Mouse (Mus musculus) forebrain, embryonic 13.5 days (tissue): ENCODE measurements around the gene Slc4a3. TPM values are rescaled to one million over a fixed set of nuclear protein-coding genes. Genes with fewer than 3 reads are reported as not detected.

Experiments used
- ATAC-seq: fragments of 200-750 bp; cut with Nextera tagmentation; 2 replicates; pipeline ENCODE4 v1.8.0; 2017
- H3K27ac ChIP-seq: fragments of 300-500 bp; sonication (generic); 2 replicates; pipeline ENCODE4 v1.5.1; 2015; ENCODE audit warnings: inconsistent platforms, mild to moderate bottlenecking, moderate library complexity
- H3K27me3 ChIP-seq: fragments of 300-500 bp; sonication (generic); 2 replicates; pipeline ENCODE4 v1.6.1; 2015; ENCODE audit warnings: mild to moderate bottlenecking, inconsistent platforms
- H3K36me3 ChIP-seq: fragments of 300-500 bp; sonication (generic); 2 replicates; pipeline ENCODE4 v1.6.1; 2015; ENCODE audit warnings: mild to moderate bottlenecking, inconsistent platforms; ENCODE audit not compliant: poor library complexity, severe bottlenecking
- H3K4me1 ChIP-seq: fragments of 300-500 bp; sonication (generic); 2 replicates; pipeline ENCODE4 v1.6.1; 2015; ENCODE audit warnings: inconsistent platforms
- H3K4me2 ChIP-seq: fragments of 300-500 bp; sonication (generic); 2 replicates; pipeline ENCODE4 v1.6.1; 2015; ENCODE audit warnings: inconsistent platforms, mild to moderate bottlenecking, moderate library complexity
- H3K4me3 ChIP-seq: fragments of 300-500 bp; sonication (generic); 2 replicates; pipeline ENCODE4 v1.5.1; 2015; ENCODE audit warnings: mild to moderate bottlenecking, inconsistent platforms
- H3K9ac ChIP-seq: fragments of 300-500 bp; sonication (generic); 2 replicates; pipeline ENCODE4 v1.6.1; 2015; ENCODE audit warnings: mild to moderate bottlenecking, inconsistent platforms
- H3K9me3 ChIP-seq: fragments of 300-500 bp; sonication (generic); replicated peaks from 2 replicates; pipeline ENCODE4 v1.6.1; 2016; ENCODE audit warnings: inconsistent platforms
- WGBS: fragments of 180-500 bp; shearing (Covaris S2); methylation state at CpG from one replicate; pipeline ENCODE4 v1.1.7; 2015; 5-methylcytosine and 5-hydroxymethylcytosine counted together
- polyA plus RNA-seq: library from polyadenylated mRNA; unstranded; fragments of >200 nt; fragmentation: Nextera tagmentation; extraction: Ambion mirVana; gene quantifications from 2 replicates; pipeline ENCODE4 v1.2.1, GENCODE M21; 2015

Slc4a3 gene
- polyA plus RNA-seq, 1 experiment from 2014 or later: 20.9 TPM

DNA sequence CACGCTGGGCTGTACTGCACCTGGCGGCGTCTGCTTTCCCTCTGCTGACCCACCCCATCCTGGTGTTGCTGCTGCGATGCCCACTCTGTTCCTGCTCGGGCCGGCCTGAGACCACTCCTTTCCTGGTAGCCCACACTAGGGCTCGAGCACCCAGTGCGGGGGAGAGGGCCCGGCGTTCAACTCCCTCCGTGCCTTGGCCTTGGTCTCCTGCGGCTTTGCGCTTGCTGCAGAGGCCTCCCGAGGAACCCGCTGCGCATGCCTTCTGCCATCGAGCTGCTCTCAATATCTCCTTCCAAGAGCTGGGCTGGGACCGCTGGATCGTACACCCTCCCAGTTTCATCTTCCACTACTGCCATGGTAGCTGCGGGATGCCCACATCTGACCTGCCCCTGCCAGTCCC lies 36.5 kb upstream of the Slc4a3 start:
- Histone ChIP-seq H3K36me3 (no peaks in the 10 kb centered on the region), H3K4me2 (no peak overlapping the region), H3K27ac (no peak overlapping the region), H3K9me3 (no peaks in the 10 kb centered on the region), H3K4me3 (no peak overlapping the region), H3K9ac (no peak overlapping the region), H3K27me3 (peaks cover 7% of the 10 kb centered on the region), H3K4me1 (peaks cover 18% of the 10 kb centered on the region)
- 54% methylated on average over 20 of the region's 20 CpGs for WGBS
- ATAC-seq: no peak

- H3K36me3 ChIP-seq: no peaks in the 10 kb centered on the region
- H3K4me2 ChIP-seq: no peak overlapping the region
- peaks cover 12% of the 10 kb centered on the region for H3K4me1 ChIP-seq
- no peaks in the 10 kb centered on the region for H3K9me3 ChIP-seq
- no peak overlapping the region for H3K27ac ChIP-seq
- no peak for ATAC-seq
- no peak overlapping the region for H3K4me3 ChIP-seq
- H3K9ac ChIP-seq: no peak overlapping the region
- WGBS: 70% methylated on average over 5 of the region's 5 CpGs
- peaks cover 7% of the 10 kb centered on the region for H3K27me3 ChIP-seq
Observed at GRCm38 (mm10) chr1:75510154-75510553, 35.9 kb upstream of the Slc4a3 start.

DNA sequence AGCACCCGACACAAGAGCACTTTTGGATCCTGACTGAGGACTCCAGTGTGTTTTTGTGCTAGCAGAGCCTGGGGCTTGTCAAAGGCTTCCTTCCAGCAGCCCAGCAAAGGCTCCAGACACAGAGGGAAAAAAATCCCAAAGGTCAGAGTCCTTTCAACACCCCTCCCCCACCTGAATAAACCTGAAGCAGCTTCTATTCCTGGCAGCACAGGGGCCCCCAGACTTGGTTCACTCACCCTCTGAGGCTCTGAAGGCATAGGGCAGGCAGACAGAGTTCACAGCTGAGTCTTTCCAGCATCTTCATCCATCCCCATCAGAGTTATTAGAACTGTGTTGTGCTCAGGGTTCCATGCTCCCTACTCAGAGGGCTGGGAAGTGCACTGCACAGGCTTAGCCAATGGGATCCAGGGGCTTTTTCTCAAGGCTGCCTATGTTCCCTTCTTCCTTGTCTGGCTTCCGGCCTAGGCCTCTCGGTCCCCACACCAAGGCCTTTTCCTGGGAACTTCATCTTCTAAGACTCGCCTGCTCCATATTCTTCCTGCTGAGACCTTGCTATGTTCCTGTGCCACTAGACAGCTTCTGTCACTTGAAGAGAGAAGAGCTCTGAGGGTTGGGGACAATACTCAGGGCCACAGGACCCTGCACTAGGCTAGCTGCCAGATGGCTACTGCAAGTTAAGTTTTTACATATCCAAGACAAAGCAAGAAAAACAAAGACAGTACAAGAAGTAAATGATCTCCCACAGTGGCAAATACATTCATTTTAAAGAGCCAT lies 34.4 kb upstream of the Slc4a3 start:
- H3K4me2 ChIP-seq: no peak overlapping the region
- no peak for ATAC-seq
- H3K4me3 ChIP-seq: no peak overlapping the region
- peaks cover 6% of the 10 kb centered on the region for H3K4me1 ChIP-seq
- H3K27me3 ChIP-seq: peaks cover 7% of the 10 kb centered on the region
- H3K9ac ChIP-seq: no peak overlapping the region
- H3K27ac ChIP-seq: no peak overlapping the region
- 57% methylated on average over 4 of the region's 4 CpGs for WGBS
- no peaks in the 10 kb centered on the region for H3K36me3 ChIP-seq
- H3K9me3 ChIP-seq: no peaks in the 10 kb centered on the region

- WGBS: 93% methylated on average over 3 of the region's 3 CpGs
- ATAC-seq: no peak
- Histone ChIP-seq H3K9me3 (no peaks in the 10 kb centered on the region), H3K36me3 (no peaks in the 10 kb centered on the region), H3K27me3 (peaks cover 7% of the 10 kb centered on the region), H3K4me2 (no peak overlapping the region), H3K27ac (no peak overlapping the region), H3K4me3 (no peak overlapping the region), H3K9ac (no peak overlapping the region), H3K4me1 (no peaks in the 10 kb centered on the region)
Observed at GRCm38 (mm10) chr1:75512550-75512949, 33.5 kb upstream of the Slc4a3 start.

GRCm38 (mm10) chr1:75516703-75517380 lies 29.2 kb upstream of the Slc4a3 start:
- 0 out of 2 replicates have a peak, but pooled peaks cover under 1% of the 10 kb centered on the region for H3K4me1 ChIP-seq
- no peaks in the 10 kb centered on the region for H3K27me3 ChIP-seq
- no peaks in the 10 kb centered on the region for H3K9me3 ChIP-seq
- H3K9ac ChIP-seq: no peak overlapping the region
- no peak overlapping the region for H3K27ac ChIP-seq
- H3K4me2 ChIP-seq: no peak overlapping the region
- WGBS: 83% methylated on average over 15 of the region's 15 CpGs
- no peak for ATAC-seq
- H3K4me3 ChIP-seq: no peak overlapping the region
- no peaks in the 10 kb centered on the region for H3K36me3 ChIP-seq

DNA sequence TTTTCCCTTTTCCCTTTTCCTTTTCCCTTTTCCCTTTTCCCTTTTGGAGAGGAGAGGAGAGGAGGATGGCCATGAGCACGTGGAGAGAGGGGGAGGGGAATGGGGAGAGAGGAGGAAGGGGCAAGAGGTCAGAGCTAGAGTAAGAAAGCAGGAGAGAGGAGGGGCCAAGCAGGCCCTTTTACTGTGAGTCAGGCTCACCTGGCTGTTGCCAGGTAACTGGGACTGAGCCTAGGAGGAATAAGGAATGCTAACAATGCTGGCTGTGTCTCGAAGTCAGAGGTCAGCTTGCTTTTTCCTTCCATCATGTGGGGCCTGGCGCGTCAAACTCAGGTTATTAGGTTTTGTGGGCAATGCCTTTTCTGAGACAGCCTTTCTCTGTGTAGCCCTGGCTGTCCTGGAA lies 28.1 kb upstream of the Slc4a3 start:
- Histone ChIP-seq H3K4me3 (no peak overlapping the region), H3K27ac (no peak overlapping the region), H3K9me3 (no peaks in the 10 kb centered on the region), H3K9ac (no peak overlapping the region), H3K36me3 (no peaks in the 10 kb centered on the region), H3K4me1 (peaks cover 8% of the 10 kb centered on the region; the same call in 1 of the 2 replicates), H3K4me2 (no peak overlapping the region), H3K27me3 (no peaks in the 10 kb centered on the region)
- 68% methylated on average over 4 of the region's 4 CpGs for WGBS
- no peak for ATAC-seq

- no peak overlapping the region for H3K27ac ChIP-seq
- H3K9ac ChIP-seq: no peak overlapping the region
- no peak overlapping the region for H3K4me2 ChIP-seq
- ATAC-seq: no peak
- no peak overlapping the region for H3K4me3 ChIP-seq
- H3K27me3 ChIP-seq: no peaks in the 10 kb centered on the region
- H3K4me1 ChIP-seq: peaks cover 8% of the 10 kb centered on the region; the same call in 1 of the 2 replicates
- H3K36me3 ChIP-seq: no peaks in the 10 kb centered on the region
- H3K9me3 ChIP-seq: no peaks in the 10 kb centered on the region
- WGBS: 91% methylated on average over 4 of the region's 4 CpGs
Observed at GRCm38 (mm10) chr1:75518427-75518826, 27.6 kb upstream of the Slc4a3 start.

GRCm38 (mm10) chr1:75519576-75519975 lies 26.5 kb upstream of the Slc4a3 start:
- H3K4me3 ChIP-seq: no peak overlapping the region
- ATAC-seq: no peak
- H3K4me2 ChIP-seq: no peak overlapping the region
- no peaks in the 10 kb centered on the region for H3K9me3 ChIP-seq
- peaks cover 8% of the 10 kb centered on the region; the same call in 1 of the 2 replicates for H3K4me1 ChIP-seq
- H3K9ac ChIP-seq: no peak overlapping the region
- H3K27me3 ChIP-seq: no peaks in the 10 kb centered on the region
- 65% methylated on average over 5 of the region's 5 CpGs for WGBS
- no peaks in the 10 kb centered on the region for H3K36me3 ChIP-seq
- no peak overlapping the region for H3K27ac ChIP-seq

DNA sequence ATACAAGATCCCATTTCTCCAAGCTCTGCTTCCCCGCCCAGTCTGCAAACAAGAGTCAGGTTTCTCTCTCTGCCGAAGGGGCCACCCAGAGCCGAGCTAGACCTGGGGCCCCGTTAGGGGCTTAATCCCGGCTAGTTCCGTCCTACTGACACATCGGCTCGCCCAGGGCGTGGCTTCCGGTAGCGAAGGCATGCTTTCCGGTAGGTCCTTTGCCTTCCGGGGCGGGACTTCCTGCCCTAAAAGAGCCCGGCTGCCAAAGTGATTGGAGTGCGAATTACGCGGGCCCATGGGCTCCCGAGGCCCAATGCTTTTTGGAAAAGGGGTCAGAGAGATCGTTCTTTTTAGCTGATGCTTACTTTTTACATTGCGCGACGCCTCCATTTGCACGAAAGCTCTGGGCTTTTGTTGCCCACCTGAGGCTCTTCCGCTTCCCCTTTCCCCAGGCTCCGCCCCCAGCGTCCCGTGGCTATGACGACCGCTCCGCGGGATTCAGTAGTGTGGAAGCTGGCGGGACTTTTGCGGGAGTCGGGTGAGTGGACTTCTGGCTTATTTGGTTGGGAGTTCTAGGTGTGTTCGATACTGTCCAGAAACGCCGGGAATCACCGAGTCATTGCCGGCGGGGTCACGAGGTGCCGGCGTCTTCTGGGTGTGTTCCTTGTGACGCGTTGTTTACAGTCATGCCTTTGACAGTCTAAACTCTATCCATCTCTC lies 24.6 kb upstream of the Slc4a3 start, which contains the start of gene Stk11ip:
Gene Stk11ip (plus strand): TSS at position 209 of the 711 bp plus-strand sequence.
- peaks cover 10% of the 10 kb centered on the region for H3K36me3 ChIP-seq
- peak within 1 kb of the TSS; percentile 77 for H3K27ac ChIP-seq

GRCm38 (mm10) chr1:75524679-75525078 lies 21.4 kb upstream of the Slc4a3 start:
- Histone ChIP-seq H3K27ac (no peak overlapping the region), H3K27me3 (no peaks in the 10 kb centered on the region), H3K4me1 (peaks cover 8% of the 10 kb centered on the region; the same call in 1 of the 2 replicates), H3K9me3 (no peaks in the 10 kb centered on the region), H3K4me3 (no peak overlapping the region), H3K36me3 (peaks cover 29% of the 10 kb centered on the region), H3K9ac (no peak overlapping the region), H3K4me2 (no peak overlapping the region)
- ATAC-seq: no peak
- WGBS: 92% methylated on average over 7 of the region's 7 CpGs

More for the DNA sequence above, 24.6 kb upstream of the Slc4a3 start, which contains the start of gene Stk11ip:
- peaks cover 8% of the 10 kb centered on the region; the same call in 1 of the 2 replicates for H3K4me1 ChIP-seq
- H3K9ac ChIP-seq: peak within 1 kb of the TSS; percentile 55
- under 1% methylated on average over 46 of the region's 46 CpGs for WGBS
- peak within 1 kb of the TSS; percentile 69 for H3K4me2 ChIP-seq
- ATAC-seq: peak; percentile 98
- no peaks in the 10 kb centered on the region for H3K9me3 ChIP-seq
- no peaks in the 10 kb centered on the region for H3K27me3 ChIP-seq
- peak within 1 kb of the TSS; percentile 54 for H3K4me3 ChIP-seq

DNA sequence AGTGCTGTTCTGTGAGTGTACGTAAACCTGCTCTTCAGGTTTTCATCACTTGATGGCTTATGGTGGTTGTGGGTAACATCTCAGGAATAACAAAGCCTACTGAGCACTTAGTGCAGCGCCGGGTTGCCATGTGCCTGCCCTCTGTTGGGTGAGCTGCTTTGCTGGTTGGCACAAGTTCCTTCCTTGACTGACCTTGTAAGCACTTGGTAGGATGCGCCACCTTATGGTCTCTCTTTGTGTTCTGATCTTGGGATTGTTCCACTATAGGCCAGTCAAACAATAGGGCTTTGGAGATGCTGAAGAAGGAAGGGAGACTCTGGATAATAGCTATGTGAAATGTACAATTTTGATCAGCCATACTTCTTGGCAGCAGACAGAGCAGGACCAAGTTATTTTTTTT lies 15.5 kb upstream of the Slc4a3 start:
- WGBS: 73% methylated on average over 4 of the region's 4 CpGs
- H3K4me1 ChIP-seq: no peaks in the 10 kb centered on the region
- no peaks in the 10 kb centered on the region for H3K9me3 ChIP-seq
- no peak overlapping the region for H3K9ac ChIP-seq
- H3K27me3 ChIP-seq: no peaks in the 10 kb centered on the region
- no peak overlapping the region for H3K4me2 ChIP-seq
- no peak overlapping the region for H3K27ac ChIP-seq
- no peak for ATAC-seq
- peaks cover 80% of the 10 kb centered on the region for H3K36me3 ChIP-seq
- no peak overlapping the region for H3K4me3 ChIP-seq
